ENCODE assay signal across 20 mouse cellular contexts in genomic region chr7:73852184-73852583, GRCm38 (mm10).
"Had no signal": no experiment of that assay in that cellular context is flagged by ENCODE, and none has a peak within 500 bp of the region (broad histone marks: within the 10 kb centered on the region; RNA-seq: fewer than 3 reads in every experiment).

No protein-coding gene starts in this region.

- H3K36me3 ChIP-seq: liver, embryonic 15.5 days; lung, embryonic 15.5 days; midbrain, embryonic 12.5 days; midbrain, embryonic 15.5 days; neural tube, embryonic 13.5 days; neural tube, embryonic 15.5 days had no signal

- DNase-seq: liver, postnatal 0 days; lung, adult 2 months; lung, postnatal 14 days; lung, postnatal 4 days; retina, postnatal 1 day; right cerebral cortex, adult 18-20 months; right cerebral cortex, postnatal 25 days; right cerebral cortex, postnatal 4 days; spleen, adult 18-20 months; thymus, adult 18-20 months; thymus, postnatal 14 days; thymus, postnatal 36 days had no signal

- H3K9me3 ChIP-seq: liver, embryonic 15.5 days; lung, embryonic 15.5 days; midbrain, embryonic 12.5 days; midbrain, embryonic 15.5 days; neural tube, embryonic 13.5 days; neural tube, embryonic 15.5 days had no signal

- H3K4me2 ChIP-seq: liver, embryonic 15.5 days; lung, embryonic 15.5 days; midbrain, embryonic 12.5 days; midbrain, embryonic 15.5 days; neural tube, embryonic 13.5 days; neural tube, embryonic 15.5 days had no signal

- H3K4me1 ChIP-seq: liver, embryonic 15.5 days; lung, embryonic 15.5 days; midbrain, embryonic 12.5 days; midbrain, embryonic 15.5 days; neural tube, embryonic 13.5 days had no signal

- H3K4me3 ChIP-seq: liver, embryonic 15.5 days; lung, embryonic 15.5 days; midbrain, embryonic 12.5 days; midbrain, embryonic 15.5 days; myocyte; neural tube, embryonic 13.5 days; neural tube, embryonic 15.5 days had no signal

- H3K27ac ChIP-seq: liver, embryonic 15.5 days; lung, embryonic 15.5 days; midbrain, embryonic 12.5 days; midbrain, embryonic 15.5 days; neural tube, embryonic 13.5 days; neural tube, embryonic 15.5 days had no signal

- ATAC-seq: liver, postnatal 0 days; lung, postnatal 0 days; midbrain, embryonic 15.5 days had no signal

- H3K27me3 ChIP-seq: liver, embryonic 15.5 days; lung, embryonic 15.5 days; midbrain, embryonic 12.5 days; midbrain, embryonic 15.5 days; neural tube, embryonic 13.5 days; neural tube, embryonic 15.5 days had no signal

- H3K9ac ChIP-seq: liver, embryonic 15.5 days; liver, postnatal 0 days; lung, embryonic 15.5 days; midbrain, embryonic 12.5 days; midbrain, embryonic 15.5 days; neural tube, embryonic 13.5 days; neural tube, embryonic 15.5 days had no signal
